Comparison of ENCODE assay signal across 18 mouse cellular contexts in the genomic region with DNA sequence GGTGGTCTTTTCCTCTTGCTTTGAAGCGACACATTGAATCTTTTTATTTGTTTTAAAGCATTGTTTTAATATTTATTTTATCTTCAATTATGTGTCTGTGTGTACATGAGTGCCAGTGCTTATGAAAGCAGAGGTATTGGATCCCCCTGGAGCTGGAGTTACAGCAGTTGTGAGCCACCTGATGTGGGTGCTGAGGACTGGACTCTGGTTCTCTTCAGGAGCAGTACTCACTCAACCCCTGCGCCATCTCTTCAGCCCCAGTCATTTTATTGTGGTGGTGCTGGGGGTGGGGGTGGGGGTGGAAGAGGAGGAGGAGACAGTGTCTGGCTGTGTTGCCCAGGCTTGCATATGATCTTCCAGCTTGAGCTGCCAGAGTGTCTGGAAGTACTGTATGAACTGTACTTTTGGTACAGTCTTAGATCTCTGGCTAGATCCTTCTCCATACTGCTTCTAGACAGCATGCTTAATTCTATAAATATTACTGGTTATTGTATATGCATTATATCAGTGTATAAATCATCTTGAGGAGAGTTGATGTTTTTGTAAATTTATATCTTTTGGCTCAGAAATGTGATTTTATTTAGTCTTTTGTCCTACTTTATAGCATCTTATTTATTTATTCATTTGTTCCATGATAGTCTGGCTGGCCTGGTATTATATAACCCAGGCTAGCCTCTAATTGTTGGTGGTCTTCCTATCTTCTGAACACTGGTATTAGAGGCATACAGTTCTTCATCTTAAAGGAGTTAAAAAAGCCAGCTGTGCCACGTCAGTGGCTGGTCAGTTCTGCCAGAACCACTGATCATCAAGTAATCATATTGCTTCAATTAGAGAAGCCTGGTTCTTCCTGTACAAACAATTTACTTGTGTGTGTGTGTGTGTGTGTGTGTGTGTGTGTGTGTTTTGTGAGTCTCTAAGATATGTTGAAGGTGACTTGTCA. TPM values are rescaled to one million over a fixed set of nuclear protein-coding genes. Genes with fewer than 3 reads are reported as not detected.
DNase-seq lines count a peak whose midpoint lies in the region; ATAC-seq lines count a peak whose summit lies in the region.
"Had no signal": no experiment of that assay in that cellular context is flagged by ENCODE, and none has a peak within 500 bp of the region (broad histone marks: within the 10 kb centered on the region; RNA-seq: fewer than 3 reads in every experiment).

No protein-coding gene starts in this region.

- no peak overlapping the region for H3K9ac ChIP-seq in forebrain, embryonic 15.5 days (replicated peaks)
- no peak overlapping the region for H3K9ac ChIP-seq in forebrain, embryonic 13.5 days
- no peak overlapping the region for H3K9ac ChIP-seq in kidney, embryonic 15.5 days
- H3K9ac ChIP-seq in midbrain, embryonic 13.5 days (replicated peaks) = no peak overlapping the region
- no peak overlapping the region for H3K9ac ChIP-seq in stomach, embryonic 15.5 days
- H3K9ac ChIP-seq: liver, embryonic 13.5 days; neural tube, embryonic 15.5 days had no signal

- peak; percentile 44; the same call in 1 of the 2 replicates for ATAC-seq in forebrain, embryonic 15.5 days (replicated peaks)
- ATAC-seq in forebrain, embryonic 13.5 days = no peak
- 0 out of 2 replicates have a peak, but pooled peaks have one; percentile 22 for ATAC-seq in kidney, embryonic 15.5 days (replicated peaks; ENCODE audit: low FRiP score)
- peak; percentile 35; the same call in 1 of the 2 replicates for ATAC-seq in midbrain, embryonic 13.5 days
- peak; percentile 32; the same call in 1 of the 2 replicates for ATAC-seq in stomach, embryonic 15.5 days (ENCODE audit: insufficient read depth, low FRiP score, low read depth)
- ATAC-seq: inflammation-experienced regulatory T-cells, adult 6 months had no signal

- no peaks in the 10 kb centered on the region for H3K9me3 ChIP-seq in forebrain, embryonic 15.5 days
- H3K9me3 ChIP-seq in forebrain, embryonic 13.5 days (replicated peaks) = no peaks in the 10 kb centered on the region
- no peaks in the 10 kb centered on the region for H3K9me3 ChIP-seq in kidney, embryonic 15.5 days (replicated peaks)
- H3K9me3 ChIP-seq in midbrain, embryonic 13.5 days = no peaks in the 10 kb centered on the region
- H3K9me3 ChIP-seq in midbrain, embryonic 10.5 days (replicated peaks) = no peaks in the 10 kb centered on the region
- H3K9me3 ChIP-seq in stomach, embryonic 15.5 days = no peaks in the 10 kb centered on the region
- H3K9me3 ChIP-seq: hindbrain, embryonic 10.5 days; liver, embryonic 13.5 days; neural tube, embryonic 15.5 days had no signal

- WGBS in forebrain, embryonic 15.5 days = 81% methylated on average over 3 of the region's 3 CpGs
- WGBS in forebrain, embryonic 13.5 days = 82% methylated on average over 3 of the region's 3 CpGs
- WGBS in kidney, embryonic 15.5 days = 77% methylated on average over 3 of the region's 3 CpGs
- WGBS in midbrain, embryonic 13.5 days = 84% methylated on average over 3 of the region's 3 CpGs
- 77% methylated on average over 3 of the region's 3 CpGs for WGBS in midbrain, embryonic 10.5 days
- 55% methylated on average over 3 of the region's 3 CpGs for WGBS in stomach, embryonic 15.5 days

- no peaks in the 10 kb centered on the region for H3K27me3 ChIP-seq in forebrain, embryonic 15.5 days
- no peaks in the 10 kb centered on the region for H3K27me3 ChIP-seq in forebrain, embryonic 13.5 days
- no peaks in the 10 kb centered on the region for H3K27me3 ChIP-seq in kidney, embryonic 15.5 days
- H3K27me3 ChIP-seq in midbrain, embryonic 13.5 days = no peaks in the 10 kb centered on the region
- H3K27me3 ChIP-seq in midbrain, embryonic 10.5 days (ENCODE audit: low read depth, poor library complexity, severe bottlenecking) = no peaks in the 10 kb centered on the region
- H3K27me3 ChIP-seq in stomach, embryonic 15.5 days (replicated peaks) = no peaks in the 10 kb centered on the region
- H3K27me3 ChIP-seq: CH12.LX; liver, embryonic 13.5 days; neural tube, embryonic 15.5 days had no signal

- H3K36me3 ChIP-seq in forebrain, embryonic 15.5 days = no peaks in the 10 kb centered on the region
- no peaks in the 10 kb centered on the region for H3K36me3 ChIP-seq in forebrain, embryonic 13.5 days (ENCODE audit: poor library complexity, severe bottlenecking)
- H3K36me3 ChIP-seq in kidney, embryonic 15.5 days = no peaks in the 10 kb centered on the region
- no peaks in the 10 kb centered on the region for H3K36me3 ChIP-seq in midbrain, embryonic 13.5 days
- 0 out of 2 replicates have a peak, but pooled peaks cover 8% of the 10 kb centered on the region for H3K36me3 ChIP-seq in midbrain, embryonic 10.5 days
- no peaks in the 10 kb centered on the region for H3K36me3 ChIP-seq in stomach, embryonic 15.5 days
- H3K36me3 ChIP-seq: liver, embryonic 13.5 days; neural tube, embryonic 15.5 days had no signal

- no peak overlapping the region for H3K27ac ChIP-seq in forebrain, embryonic 15.5 days (replicated peaks)
- H3K27ac ChIP-seq in forebrain, embryonic 13.5 days = no peak overlapping the region
- no peak overlapping the region for H3K27ac ChIP-seq in kidney, embryonic 15.5 days
- H3K27ac ChIP-seq in midbrain, embryonic 13.5 days = no peak overlapping the region
- no peak overlapping the region for H3K27ac ChIP-seq in midbrain, embryonic 10.5 days (replicated peaks)
- H3K27ac ChIP-seq in stomach, embryonic 15.5 days = peak overlapping the region; percentile 31; the same call in 1 of the 2 replicates
- H3K27ac ChIP-seq: hindbrain, embryonic 10.5 days; left cerebral cortex, adult 2 months; liver, embryonic 13.5 days; macrophage; neural tube, embryonic 15.5 days had no signal

- H3K4me2 ChIP-seq in forebrain, embryonic 15.5 days (replicated peaks) = no peak overlapping the region
- H3K4me2 ChIP-seq in forebrain, embryonic 13.5 days = no peak overlapping the region
- H3K4me2 ChIP-seq in kidney, embryonic 15.5 days = no peak overlapping the region
- no peak overlapping the region for H3K4me2 ChIP-seq in midbrain, embryonic 13.5 days (replicated peaks)
- H3K4me2 ChIP-seq in stomach, embryonic 15.5 days = no peak overlapping the region
- H3K4me2 ChIP-seq: liver, embryonic 13.5 days; neural tube, embryonic 15.5 days had no signal

- H3K4me1 ChIP-seq in forebrain, embryonic 15.5 days = peaks cover 14% of the 10 kb centered on the region
- H3K4me1 ChIP-seq in forebrain, embryonic 13.5 days = peaks cover 35% of the 10 kb centered on the region
- H3K4me1 ChIP-seq in kidney, embryonic 15.5 days = peaks cover 35% of the 10 kb centered on the region
- H3K4me1 ChIP-seq in midbrain, embryonic 13.5 days (replicated peaks) = peaks cover 24% of the 10 kb centered on the region
- peaks cover 9% of the 10 kb centered on the region; the same call in 1 of the 2 replicates for H3K4me1 ChIP-seq in midbrain, embryonic 10.5 days
- H3K4me1 ChIP-seq in stomach, embryonic 15.5 days = peaks cover 34% of the 10 kb centered on the region; the same call in 1 of the 2 replicates

- H3K4me3 ChIP-seq in forebrain, embryonic 15.5 days = no peak overlapping the region
- no peak overlapping the region for H3K4me3 ChIP-seq in forebrain, embryonic 13.5 days
- H3K4me3 ChIP-seq in kidney, embryonic 15.5 days (replicated peaks) = no peak overlapping the region
- no peak overlapping the region for H3K4me3 ChIP-seq in midbrain, embryonic 13.5 days (replicated peaks)
- no peak overlapping the region for H3K4me3 ChIP-seq in midbrain, embryonic 10.5 days
- no peak overlapping the region for H3K4me3 ChIP-seq in stomach, embryonic 15.5 days (replicated peaks)
- H3K4me3 ChIP-seq: hindbrain, embryonic 10.5 days; left cerebral cortex, adult 2 months; liver, embryonic 13.5 days; neural tube, embryonic 15.5 days had no signal

- no peak for DNase-seq in kidney, postnatal 10 days
- no peak for DNase-seq in midbrain, embryonic 10.5 days (ENCODE audit: low spot score)
- DNase-seq in urinary bladder, postnatal 14 days (ENCODE audit: low spot score) = no peak
- DNase-seq: adrenal gland, adult 2 months; cerebellum, adult 9-11 months; kidney, postnatal 25 days; liver, embryonic 13.5 days had no signal

RNA-seq across cellular contexts. Expression of a gene that starts 18.2 kb away (rescaled TPM):
- 14.8 and 17.6 TPM in 2 replicates for polyA plus RNA-seq in forebrain, embryonic 15.5 days (2015; fragmentation: Nextera tagmentation; extraction: Ambion mirVana)
- polyA plus RNA-seq in forebrain, embryonic 13.5 days (2015; fragmentation: Nextera tagmentation; extraction: Ambion mirVana) = 16.2 and 17.1 TPM in 2 replicates
- 10.3 and 10.6 TPM in 2 replicates for polyA plus RNA-seq in kidney, embryonic 15.5 days (2015; fragmentation: Nextera tagmentation; extraction: Ambion mirVana)
- polyA plus RNA-seq in midbrain, embryonic 13.5 days (2015; fragmentation: Nextera tagmentation; extraction: Ambion mirVana) = 14.6 TPM in 2 replicates
- 6.1 and 6.6 TPM in 2 replicates for polyA plus RNA-seq in midbrain, embryonic 10.5 days (2016; fragmentation: Nextera tagmentation; extraction: Ambion mirVana)
- 8.7 and 10.7 TPM in 2 replicates for polyA plus RNA-seq in stomach, embryonic 15.5 days (2015; fragmentation: Nextera tagmentation; extraction: Ambion mirVana)

RNA-seq across cellular contexts. Expression of a gene that starts 49.8 kb away (rescaled TPM):
- polyA plus RNA-seq in forebrain, embryonic 15.5 days (2015; fragmentation: Nextera tagmentation; extraction: Ambion mirVana) = 6.4 and 6.5 TPM in 2 replicates
- polyA plus RNA-seq in forebrain, embryonic 13.5 days (2015; fragmentation: Nextera tagmentation; extraction: Ambion mirVana) = 7.6 and 8.5 TPM in 2 replicates
- polyA plus RNA-seq in kidney, embryonic 15.5 days (2015; fragmentation: Nextera tagmentation; extraction: Ambion mirVana) = 3.9 and 4.6 TPM in 2 replicates
- polyA plus RNA-seq in midbrain, embryonic 13.5 days (2015; fragmentation: Nextera tagmentation; extraction: Ambion mirVana) = 7.8 and 9.4 TPM in 2 replicates
- polyA plus RNA-seq in midbrain, embryonic 10.5 days (2016; fragmentation: Nextera tagmentation; extraction: Ambion mirVana) = 7.5 and 8.2 TPM in 2 replicates
- polyA plus RNA-seq in stomach, embryonic 15.5 days (2015; fragmentation: Nextera tagmentation; extraction: Ambion mirVana) = 5.8 and 6.1 TPM in 2 replicates
